Mouse (Mus musculus) C2C12 (cell line): Measurements from ENCODE around the gene Kcna7.

Experiments
- CTCF ChIP-seq: IDR thresholded peaks from one replicate; pipeline ENCODE4 v1.5.1; 2011; ENCODE audit not compliant: control insufficient read depth, insufficient read depth, insufficient read length
- MAX ChIP-seq: IDR thresholded peaks from one replicate; pipeline ENCODE4 v1.6.1; 2011; ENCODE audit warnings: mild to moderate bottlenecking, control low read depth

DNA sequence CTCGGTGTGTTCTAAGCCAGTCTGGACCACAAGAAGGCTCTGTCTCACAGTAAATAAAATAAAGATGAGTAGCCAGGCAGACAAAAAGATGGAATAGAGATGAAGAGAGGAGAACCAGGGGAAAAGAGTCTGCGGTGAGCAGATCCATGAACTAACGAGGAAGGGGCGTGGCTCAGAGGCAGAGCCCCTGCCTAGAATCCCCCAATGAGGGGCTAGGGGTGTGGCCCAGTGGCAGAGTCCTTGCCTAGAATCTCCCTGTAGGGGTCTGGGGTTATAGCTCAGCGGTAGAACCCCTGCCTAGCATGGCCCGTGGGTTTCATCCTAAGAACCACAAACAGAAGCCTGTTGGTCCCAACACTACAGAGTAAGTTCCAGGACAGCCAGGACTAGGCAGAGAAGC, 31.6 kb downstream of the Kcna7 start:
- TF ChIP-seq CTCF (no peak), MAX (no peak)
